Mouse (Mus musculus): ENCODE measurements around the gene Bag2. TPM values are rescaled to one million over a fixed set of nuclear protein-coding genes. Genes with fewer than 3 reads are reported as not detected.
"Not testable (repeated sequence)": the region's sequence is repeated elsewhere in the genome, so short reads cannot be mapped to it uniquely, and the experiment has no call there.

Gene Bag2
- total RNA-seq, 2 experiments from 2014 or later: 37.7 to 59.6 TPM

- ATAC-seq (replicated peaks; ENCODE audit: low FRiP score, poor library complexity, severe bottlenecking): peak; percentile 84
These were observed 2.4 kb downstream of the Bag2 start for GRCm38 (mm10) chr1:33754965-33755735.

GRCm38 (mm10) chr1:33754089-33754488 is 3.5 kb downstream of the Bag2 start:
- ATAC-seq (replicated peaks; ENCODE audit: low FRiP score, poor library complexity, severe bottlenecking): no peak

GRCm38 (mm10) chr1:33751283-33751682 is 6.3 kb downstream of the Bag2 start:
- no peak for ATAC-seq (replicated peaks; ENCODE audit: low FRiP score, poor library complexity, severe bottlenecking)

GRCm38 (mm10) chr1:33749709-33750108 is 7.9 kb downstream of the Bag2 start:
- ATAC-seq (replicated peaks; ENCODE audit: low FRiP score, poor library complexity, severe bottlenecking): not testable (repeated sequence)

GRCm38 (mm10) chr1:33749109-33749508 is 8.5 kb downstream of the Bag2 start:
- ATAC-seq (replicated peaks; ENCODE audit: low FRiP score, poor library complexity, severe bottlenecking): no peak

- no peak for ATAC-seq (replicated peaks; ENCODE audit: low FRiP score, poor library complexity, severe bottlenecking)
These were observed 11.7 kb downstream of the Bag2 start for GRCm38 (mm10) chr1:33745901-33746300.

- not testable (repeated sequence) for ATAC-seq (replicated peaks; ENCODE audit: low FRiP score, poor library complexity, severe bottlenecking)
These were observed 12.8 kb downstream of the Bag2 start for GRCm38 (mm10) chr1:33744815-33745214.

- ATAC-seq (replicated peaks; ENCODE audit: low FRiP score, poor library complexity, severe bottlenecking): peak; percentile 64; the same call in 1 of the 2 replicates
These were observed 14.7 kb downstream of the Bag2 start for GRCm38 (mm10) chr1:33742903-33743302.

GRCm38 (mm10) chr1:33739302-33739701 is 18.3 kb downstream of the Bag2 start:
- peak; percentile 80 for ATAC-seq (replicated peaks; ENCODE audit: low FRiP score, poor library complexity, severe bottlenecking)

- peak; percentile 39; the same call in 1 of the 2 replicates for ATAC-seq (replicated peaks; ENCODE audit: low FRiP score, poor library complexity, severe bottlenecking)
These were observed 18.8 kb downstream of the Bag2 start for GRCm38 (mm10) chr1:33738681-33739278.

- no peak for ATAC-seq (replicated peaks; ENCODE audit: low FRiP score, poor library complexity, severe bottlenecking)
These were observed 19.3 kb downstream of the Bag2 start for GRCm38 (mm10) chr1:33738281-33738680.

- ATAC-seq (replicated peaks; ENCODE audit: low FRiP score, poor library complexity, severe bottlenecking): no peak
These were observed 23.5 kb downstream of the Bag2 start for GRCm38 (mm10) chr1:33734001-33734685.

- ATAC-seq (replicated peaks; ENCODE audit: low FRiP score, poor library complexity, severe bottlenecking): no peak
These were observed 24.6 kb downstream of the Bag2 start for GRCm38 (mm10) chr1:33733044-33733443.

GRCm38 (mm10) chr1:33725086-33725485 is 32.5 kb downstream of the Bag2 start:
- no peak for ATAC-seq (replicated peaks; ENCODE audit: low FRiP score, poor library complexity, severe bottlenecking)

GRCm38 (mm10) chr1:33724516-33724915 is 33.1 kb downstream of the Bag2 start:
- no peak for ATAC-seq (replicated peaks; ENCODE audit: low FRiP score, poor library complexity, severe bottlenecking)

GRCm38 (mm10) chr1:33721020-33721419 is 36.6 kb downstream of the Bag2 start:
- ATAC-seq (replicated peaks; ENCODE audit: low FRiP score, poor library complexity, severe bottlenecking): no peak

GRCm38 (mm10) chr1:33720231-33720630 is 37.4 kb downstream of the Bag2 start:
- peak; percentile 39; the same call in 1 of the 2 replicates for ATAC-seq (replicated peaks; ENCODE audit: low FRiP score, poor library complexity, severe bottlenecking)

GRCm38 (mm10) chr1:33719733-33720225 is 37.8 kb downstream of the Bag2 start, which contains the start of gene Rab23:
Gene Rab23 (plus strand): TSS chr1:33719887.
- ATAC-seq (replicated peaks; ENCODE audit: low FRiP score, poor library complexity, severe bottlenecking): peak; percentile 93

GRCm38 (mm10) chr1:33717636-33718035 is 40.0 kb downstream of the Bag2 start:
- ATAC-seq (replicated peaks; ENCODE audit: low FRiP score, poor library complexity, severe bottlenecking): no peak

- no peak for ATAC-seq (replicated peaks; ENCODE audit: low FRiP score, poor library complexity, severe bottlenecking)
These were observed 42.8 kb downstream of the Bag2 start for GRCm38 (mm10) chr1:33714796-33715195.
